ENCODE assay signal across 21 mouse cellular contexts in genomic region chr7:28965346-28965840, GRCm38 (mm10). TPM values are rescaled to one million over a fixed set of nuclear protein-coding genes. Genes with fewer than 3 reads are reported as not detected.
A peak's percentile ranks its signal among the peaks of the same experiment; 100 is the strongest.
DNase-seq lines count a peak whose midpoint lies in the region; TF ChIP-seq lines count a peak whose summit lies in the region.
"Had no signal": no experiment of that assay in that cellular context is flagged by ENCODE, and none has a peak within 500 bp of the region (broad histone marks: within the 10 kb centered on the region; RNA-seq: fewer than 3 reads in every experiment).

No protein-coding gene starts in this region.

- no peak for TF ChIP-seq CTCF in small intestine, adult 2 months (IDR thresholded peaks at IDR 0.05; ENCODE audit: extremely low read depth, insufficient read length, insufficient replicate concordance, low read depth, low read length)

- WGBS in small intestine, adult 2 months = 70% methylated on average over 5 of the region's 5 CpGs

- DNase-seq in adrenal gland, adult 2 months = peak; percentile 44
- no peak for DNase-seq in adrenal gland, postnatal 10 days
- DNase-seq in retina, adult 2 months (ENCODE audit: low read depth, low spot score) = peak; percentile 44
- DNase-seq in retina, embryonic 14.5 days (ENCODE audit: low spot score) = no peak
- DNase-seq in gastrocnemius, adult 8-10 months (ENCODE audit: low spot score in 2 of 2) = no peak
- no peak for DNase-seq in spleen, postnatal 36 days (ENCODE audit: low spot score in 2 of 2)
- DNase-seq: adrenal gland, adult 8-10 months; B cell, adult 2 months; cerebellum, adult 11-12 months; cerebellum, adult 9-10 months; cerebellum, postnatal 36 days; forebrain, postnatal 0 days; gastrocnemius, postnatal 25 days; heart, postnatal 10 days; heart, postnatal 4 days had no signal

- H3K27ac ChIP-seq in brown adipose tissue, adult 24 weeks (replicated peaks; ENCODE audit: low read depth, low read length) = peak overlapping the region; percentile 49
- peak overlapping the region; percentile 22; the same call in 1 of the 2 replicates for H3K27ac ChIP-seq in small intestine, adult 2 months (ENCODE audit: insufficient read depth, low read depth, low read length)
- H3K27ac ChIP-seq: embryonic facial prominence, embryonic 13.5 days; forebrain, embryonic 13.5 days; hindbrain, embryonic 12.5 days; hindbrain, postnatal 0 days had no signal

- no peaks in the 10 kb centered on the region for H3K36me3 ChIP-seq in small intestine, adult 2 months (ENCODE audit: control insufficient read depth, insufficient read depth, low read length)

- H3K4me3 ChIP-seq in brown adipose tissue, adult 24 weeks (ENCODE audit: insufficient read depth, low read depth, low read length) = no peak overlapping the region
- H3K4me3 ChIP-seq in small intestine, adult 2 months (ENCODE audit: low read depth, low read length) = no peak overlapping the region
- H3K4me3 ChIP-seq: embryonic facial prominence, embryonic 13.5 days; forebrain, embryonic 13.5 days; hindbrain, embryonic 12.5 days had no signal

- peaks cover 10% of the 10 kb centered on the region for H3K4me1 ChIP-seq in brown adipose tissue, adult 24 weeks (ENCODE audit: control insufficient read depth, insufficient read depth, insufficient read length, low read length)
- peaks cover 17% of the 10 kb centered on the region; the same call in 1 of the 2 replicates for H3K4me1 ChIP-seq in small intestine, adult 2 months (ENCODE audit: control insufficient read depth, insufficient read depth, insufficient read length, low read length)

- no peak for TF ChIP-seq POLR2A in small intestine, adult 2 months (IDR thresholded peaks at IDR 0.05; ENCODE audit: low read depth, low read length)

- H3K27me3 ChIP-seq in small intestine, adult 2 months (ENCODE audit: control insufficient read depth, insufficient read depth, low read length) = no peaks in the 10 kb centered on the region
- H3K27me3 ChIP-seq: embryonic facial prominence, embryonic 13.5 days; forebrain, embryonic 13.5 days; hindbrain, embryonic 12.5 days had no signal

RNA-seq across cellular contexts. Expression of gene Actn4, which starts 3.3 kb away (rescaled TPM):
- total RNA-seq in adrenal gland, adult 2 months (2021) = 100 to 1,000 TPM; 247 to 264 TPM
- 301 and 316 TPM in 2 replicates for polyA plus RNA-seq in adrenal gland, adult 2 months (2012; rRNA removed)
- total RNA-seq in adrenal gland, postnatal 10 days (2021) = 100 to 1,000 TPM; 236 to 261 TPM
- 122 and 135 TPM in 2 replicates for polyA plus RNA-seq in brown adipose tissue, adult 24 weeks (2012; ENCODE audit: insufficient read depth, insufficient read length, missing spikeins)
- polyA plus RNA-seq in small intestine, adult 2 months (2012; rRNA removed) = 506 and 1,069 TPM in 2 replicates
- total RNA-seq in gastrocnemius, adult 8-10 months (2022) = 10 to 100 TPM; 21.3 to 36.9 (median 28.2) TPM

RNA-seq across cellular contexts. Expression of gene Eif3k, which starts 16.3 kb away (rescaled TPM):
- 100 to 1,000 TPM; 259 to 280 TPM for total RNA-seq in adrenal gland, adult 2 months (2021)
- 118 and 138 TPM in 2 replicates for polyA plus RNA-seq in adrenal gland, adult 2 months (2012; rRNA removed)
- 100 to 1,000 TPM; 240 to 250 TPM for total RNA-seq in adrenal gland, postnatal 10 days (2021)
- 165 and 216 TPM in 2 replicates for polyA plus RNA-seq in brown adipose tissue, adult 24 weeks (2012; ENCODE audit: insufficient read depth, insufficient read length, missing spikeins)
- 135 and 169 TPM in 2 replicates for polyA plus RNA-seq in small intestine, adult 2 months (2012; rRNA removed)
- 100 to 1,000 TPM; 130 to 143 (median 134) TPM for total RNA-seq in gastrocnemius, adult 8-10 months (2022)

RNA-seq across cellular contexts. Expression of gene Map4k1, which starts 16.5 kb away (rescaled TPM):
- 1 to 10 TPM in 1 of 2 experiments, under 1 TPM in 1; 0.37 to 1.3 TPM for total RNA-seq in adrenal gland, adult 2 months (2021)
- polyA plus RNA-seq in adrenal gland, adult 2 months (2012; rRNA removed) = 2.2 TPM in 2 replicates
- 1 to 10 TPM; 3.3 to 4.9 TPM for total RNA-seq in adrenal gland, postnatal 10 days (2021)
- 0.63 and 1.4 TPM in 2 replicates for polyA plus RNA-seq in brown adipose tissue, adult 24 weeks (2012; ENCODE audit: insufficient read depth, insufficient read length, missing spikeins)
- 11.1 and 21.3 TPM in 2 replicates for polyA plus RNA-seq in small intestine, adult 2 months (2012; rRNA removed)
- under 1 TPM; 0.22 to 0.82 (median 0.41) TPM for total RNA-seq in gastrocnemius, adult 8-10 months (2022)

Comparison
In these comparisons a context has a peak if more than half of its experiments do, and no peak if none do; other contexts are left out.
1. DNase-seq: peak in adrenal gland, adult 2 months (single experiment) and retina, adult 2 months (single experiment); none in adrenal gland, postnatal 10 days (single experiment), retina, embryonic 14.5 days (single experiment), gastrocnemius, adult 8-10 months (0 of 2) and spleen, postnatal 36 days (0 of 2).
2. RNA of gene Actn4, which starts 3.3 kb away (total RNA-seq): 247 to 264 TPM in adrenal gland, adult 2 months and 236 to 261 TPM in adrenal gland, postnatal 10 days; 21.3 to 36.9 TPM in gastrocnemius, adult 8-10 months; every median in the first group is over 4 times any median in the second.